Mouse (Mus musculus) brain, embryonic 14.5 days (tissue): ENCODE measurements around the gene Eif4e.

Experiments
- CTCF ChIP-seq: fragments of 200-500 bp; IDR thresholded peaks from 2 replicates; pipeline ENCODE4 v1.5.1; 2012; ENCODE audit warnings: inconsistent platforms, mild to moderate bottlenecking, moderate library complexity, borderline replicate concordance; ENCODE audit not compliant: insufficient read depth, insufficient read length; ENCODE audit errors: extremely low read depth
- POLR2A ChIP-seq: fragments of 200-500 bp; IDR thresholded peaks from 2 replicates; pipeline ENCODE4 v1.6.1; 2012; ENCODE audit warnings: mild to moderate bottlenecking, inconsistent platforms, borderline replicate concordance; ENCODE audit not compliant: poor library complexity, insufficient read depth, insufficient read length, severe bottlenecking; ENCODE audit errors: extremely low read depth

DNA sequence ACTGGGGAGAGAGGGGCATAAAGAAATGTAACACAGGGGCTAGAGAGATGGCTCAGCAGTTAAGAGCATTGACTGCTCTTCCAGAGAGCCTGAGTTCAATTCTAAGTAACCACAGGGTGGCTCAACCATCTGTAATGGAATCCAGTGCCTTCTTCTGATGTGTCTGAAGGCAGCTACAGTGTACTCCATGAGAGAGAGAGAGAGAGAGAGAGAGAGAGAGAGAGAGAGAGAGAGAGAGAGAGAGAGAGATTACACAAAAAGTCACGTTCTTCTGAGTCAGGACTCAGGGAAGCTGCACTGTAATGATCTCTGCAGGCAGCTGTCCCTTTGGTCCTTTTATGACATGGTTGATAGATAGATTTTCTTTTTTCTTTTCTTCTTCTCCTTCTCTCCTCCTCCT, 31.4 kb upstream of the Eif4e start:
- TF ChIP-seq CTCF (no peak), POLR2A (no peak)
